Comparison of ENCODE assay signal across 27 mouse cellular contexts in genomic region chr14:79856245-79856644, GRCm38 (mm10).
"Had no signal": no experiment of that assay in that cellular context is flagged by ENCODE, and none has a peak within 500 bp of the region (broad histone marks: within the 10 kb centered on the region; RNA-seq: fewer than 3 reads in every experiment).

No protein-coding gene starts in this region.

- H3K36me3 ChIP-seq: embryonic facial prominence, embryonic 10.5 days; embryonic facial prominence, embryonic 12.5 days; embryonic facial prominence, embryonic 13.5 days; embryonic facial prominence, embryonic 15.5 days; forebrain, embryonic 10.5 days; forebrain, embryonic 12.5 days; heart, embryonic 10.5 days had no signal

- H3K9me3 ChIP-seq: embryonic facial prominence, embryonic 10.5 days; embryonic facial prominence, embryonic 12.5 days; embryonic facial prominence, embryonic 13.5 days; embryonic facial prominence, embryonic 15.5 days; forebrain, embryonic 10.5 days; forebrain, embryonic 12.5 days; forebrain, embryonic 13.5 days; heart, embryonic 10.5 days had no signal

- H3K4me2 ChIP-seq: embryonic facial prominence, embryonic 12.5 days; embryonic facial prominence, embryonic 13.5 days; embryonic facial prominence, embryonic 15.5 days; forebrain, embryonic 12.5 days; forebrain, embryonic 13.5 days had no signal

- H3K27me3 ChIP-seq: embryonic facial prominence, embryonic 12.5 days; embryonic facial prominence, embryonic 13.5 days; embryonic facial prominence, embryonic 15.5 days; forebrain, embryonic 12.5 days; forebrain, embryonic 13.5 days had no signal

- DNase-seq: cerebellum, adult 9-10 months; cerebellum, adult 9-11 months; cerebellum, postnatal 10 days; cerebellum, postnatal 14 days; cerebellum, postnatal 25 days; cerebellum, postnatal 36 days; embryo, embryonic 11 days; forebrain, postnatal 0 days; gastrocnemius, adult 2 months; gastrocnemius, postnatal 10 days; gastrocnemius, postnatal 14 days; gastrocnemius, postnatal 25 days; gastrocnemius, postnatal 36 days; heart, adult 11 months; heart, adult 18-20 months; heart, adult 2 months had no signal

- H3K27ac ChIP-seq: embryonic facial prominence, embryonic 10.5 days; embryonic facial prominence, embryonic 12.5 days; embryonic facial prominence, embryonic 13.5 days; embryonic facial prominence, embryonic 15.5 days; forebrain, embryonic 10.5 days; forebrain, embryonic 12.5 days; forebrain, embryonic 13.5 days; gastrocnemius, adult 2 months; heart, adult 2 months; heart, embryonic 10.5 days had no signal

- ATAC-seq: forebrain, embryonic 13.5 days; forebrain, embryonic 14.5 days; forebrain, embryonic 16.5 days; forebrain, postnatal 0 days had no signal

- H3K9ac ChIP-seq: embryonic facial prominence, embryonic 12.5 days; embryonic facial prominence, embryonic 13.5 days; embryonic facial prominence, embryonic 15.5 days; forebrain, embryonic 12.5 days; forebrain, embryonic 13.5 days; forebrain, postnatal 0 days had no signal

- H3K4me1 ChIP-seq: embryonic facial prominence, embryonic 10.5 days; embryonic facial prominence, embryonic 12.5 days; embryonic facial prominence, embryonic 13.5 days; embryonic facial prominence, embryonic 15.5 days; heart, embryonic 10.5 days had no signal

- H3K4me3 ChIP-seq: embryonic facial prominence, embryonic 10.5 days; embryonic facial prominence, embryonic 12.5 days; embryonic facial prominence, embryonic 13.5 days; embryonic facial prominence, embryonic 15.5 days; erythroblast, embryonic 14.5 days; forebrain, embryonic 10.5 days; forebrain, embryonic 12.5 days; forebrain, embryonic 13.5 days; gastrocnemius, adult 2 months; heart, adult 2 months; heart, embryonic 10.5 days had no signal
